Mouse (Mus musculus) limb, embryonic 12.5 days (tissue): Measurements from ENCODE around the gene Mrps2. TPM values are rescaled to one million over a fixed set of nuclear protein-coding genes. Genes with fewer than 3 reads are reported as not detected.

ENCODE experiments used
- ATAC-seq: fragments of 200-750 bp; cut with Nextera tagmentation; 2 replicates; pipeline ENCODE4 v1.8.0; 2017; ENCODE audit warnings: low read depth, moderate TSS enrichment; ENCODE audit not compliant: insufficient number of reproducible peaks, insufficient read depth, low FRiP score, low TSS enrichment
- H3K27ac ChIP-seq: fragments of 300-500 bp; sonication (generic); 2 replicates; pipeline ENCODE4 v1.5.1; 2016; ENCODE audit warnings: mild to moderate bottlenecking, moderate library complexity
- H3K27me3 ChIP-seq: fragments of 300-500 bp; sonication (generic); 2 replicates; pipeline ENCODE4 v1.6.1; 2016; ENCODE audit warnings: mild to moderate bottlenecking, moderate library complexity
- H3K36me3 ChIP-seq: fragments of 300-500 bp; sonication (generic); 2 replicates; pipeline ENCODE4 v1.6.1; 2016; ENCODE audit warnings: mild to moderate bottlenecking, moderate library complexity
- H3K4me1 ChIP-seq: fragments of 300-500 bp; sonication (generic); replicated peaks from 2 replicates; pipeline ENCODE4 v1.6.1; 2016
- H3K4me2 ChIP-seq: fragments of 300-500 bp; sonication (generic); 2 replicates; pipeline ENCODE4 v1.6.1; 2016; ENCODE audit warnings: mild to moderate bottlenecking, moderate library complexity
- H3K4me3 ChIP-seq: fragments of 300-500 bp; sonication (generic); replicated peaks from 2 replicates; pipeline ENCODE4 v1.5.1; 2016; ENCODE audit warnings: mild to moderate bottlenecking
- H3K9ac ChIP-seq: fragments of 300-500 bp; sonication (generic); replicated peaks from 2 replicates; pipeline ENCODE4 v1.6.1; 2016; ENCODE audit warnings: mild to moderate bottlenecking, moderate library complexity
- H3K9me3 ChIP-seq: fragments of 300-500 bp; sonication (generic); 2 replicates; pipeline ENCODE4 v1.6.1; 2016; ENCODE audit warnings: mild to moderate bottlenecking, moderate library complexity
- WGBS: fragments of 180-500 bp; shearing (Covaris S2); methylation state at CpG from one replicate; pipeline ENCODE4 v1.1.7; 2016; 5-methylcytosine and 5-hydroxymethylcytosine counted together
- polyA plus RNA-seq: library from polyadenylated mRNA; unstranded; fragments of >200 nt; fragmentation: Nextera tagmentation; extraction: Ambion mirVana; gene quantifications from 2 replicates; pipeline ENCODE4 v1.2.1, GENCODE M21; 2016

The Mrps2 gene
- polyA plus RNA-seq, 1 experiment from 2014 or later = 58.7 TPM

DNA sequence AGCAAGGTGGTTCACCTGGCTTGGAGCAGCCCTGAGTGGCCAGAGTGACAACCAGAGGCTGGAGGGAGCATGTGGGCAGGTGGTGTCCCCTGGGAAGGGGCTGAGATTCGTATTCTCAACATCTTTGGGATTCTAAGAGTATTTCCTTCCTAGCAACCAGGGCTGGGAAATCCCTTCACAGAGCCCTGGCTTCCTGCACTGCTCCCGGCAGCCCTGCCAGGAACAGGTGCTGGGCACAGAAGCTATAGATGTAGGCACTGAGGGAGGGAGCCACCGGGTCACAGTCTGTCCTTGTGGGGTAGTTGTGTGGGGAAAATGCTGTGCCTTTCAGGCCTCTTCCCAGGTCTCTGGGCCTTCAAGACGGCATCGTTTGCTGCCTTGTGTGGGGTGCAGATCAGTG is 52.7 kb downstream of the Mrps2 start:
- Histone ChIP-seq H3K4me3 (no peak overlapping the region), H3K36me3 (peaks cover 20% of the 10 kb centered on the region; the same call in 1 of the 2 replicates), H3K9me3 (no peaks in the 10 kb centered on the region), H3K4me1 (peaks cover 50% of the 10 kb centered on the region), H3K27ac (no peak overlapping the region; the same call in 1 of the 2 replicates), H3K4me2 (no peak overlapping the region), H3K27me3 (no peaks in the 10 kb centered on the region), H3K9ac (no peak overlapping the region; the same call in 1 of the 2 replicates)
- ATAC-seq = no peak
- WGBS = 74% methylated on average over 5 of the region's 5 CpGs

Other genes starting within 250 kb of the Mrps2 start
- 8.6 and 8.8 TPM in 2 replicates for gene Ppp1r26, start 21.3 kb upstream of the Mrps2 start, polyA plus RNA-seq
- gene 1700007K13Rik, start 1.7 kb upstream of the Mrps2 start, polyA plus RNA-seq = 0.70 and 0.73 TPM in 2 replicates
- gene Gbgt1, start 28.8 kb downstream of the Mrps2 start, polyA plus RNA-seq = 0.25 TPM in 1 of 2 replicates, not detected in the other
- 0.69 and 0.89 TPM in 2 replicates for gene Gm10134, start 38.0 kb downstream of the Mrps2 start, polyA plus RNA-seq
- 42.7 and 54.7 TPM in 2 replicates for gene Ralgds, start 45.1 kb downstream of the Mrps2 start, polyA plus RNA-seq
- not detected in 2 replicates for gene Cel, start 95.3 kb downstream of the Mrps2 start, polyA plus RNA-seq
- gene Gtf3c5, start 115.7 kb downstream of the Mrps2 start, polyA plus RNA-seq = 56.7 and 59.1 TPM in 2 replicates
- 0.55 and 2.2 TPM in 2 replicates for gene Gfi1b, start 153.9 kb downstream of the Mrps2 start, polyA plus RNA-seq
- 24.9 and 25.4 TPM in 2 replicates for gene Tsc1, start 173.2 kb downstream of the Mrps2 start, polyA plus RNA-seq
- gene Spaca9, start 231.7 kb downstream of the Mrps2 start, polyA plus RNA-seq = 0.76 and 1.8 TPM in 2 replicates
- gene Ak8, start 232.1 kb downstream of the Mrps2 start, polyA plus RNA-seq = 0.39 and 0.49 TPM in 2 replicates